Comparison of ENCODE assay signal across 8 mouse cellular contexts in the genomic region with DNA sequence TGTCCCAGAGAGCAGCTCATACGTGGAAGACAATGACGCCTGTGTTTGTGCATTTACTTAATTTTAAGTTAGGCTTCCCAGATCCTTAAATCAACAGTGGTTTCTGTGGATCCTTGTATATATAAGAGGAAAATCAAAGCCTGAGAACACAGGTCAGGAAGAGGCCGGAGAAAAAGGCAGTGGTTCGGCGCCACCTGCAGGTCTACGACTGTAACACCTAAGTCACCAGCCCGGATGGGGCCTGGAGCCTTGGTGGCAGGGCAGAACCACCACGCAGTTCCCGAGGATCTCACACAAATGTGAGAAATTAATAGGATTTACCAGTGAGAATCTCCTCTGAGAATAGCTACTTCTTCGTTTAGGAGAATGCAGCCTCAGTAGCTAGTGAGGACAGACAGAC.
DNase-seq lines count a peak whose midpoint lies in the region; ATAC-seq and TF ChIP-seq lines count a peak whose summit lies in the region.

No protein-coding gene starts in this region.

- no peaks in the 10 kb centered on the region for H3K4me1 ChIP-seq in kidney, adult 2 months (ENCODE audit: control insufficient read depth, insufficient read depth, low read length)
- no peaks in the 10 kb centered on the region for H3K4me1 ChIP-seq in kidney, embryonic 14.5 days (ENCODE audit: control insufficient read depth, insufficient read depth, low read length)
- no peaks in the 10 kb centered on the region for H3K4me1 ChIP-seq in ES-Bruce4 (ENCODE audit: control insufficient read depth, insufficient read depth, low read length)
- H3K4me1 ChIP-seq in bone marrow, adult 2 months (ENCODE audit: control insufficient read depth, insufficient read depth, low read length), result no peaks in the 10 kb centered on the region
- H3K4me1 ChIP-seq in forebrain, embryonic 11.5 days (replicated peaks; ENCODE audit: control insufficient read depth, insufficient read depth, low read length), result peaks cover 1% of the 10 kb centered on the region; the same call in 1 of the 2 replicates
- no peaks in the 10 kb centered on the region for H3K4me1 ChIP-seq in limb, embryonic 14.5 days (ENCODE audit: control insufficient read depth, insufficient read depth, low read length)

- H3K9me3 ChIP-seq in kidney, embryonic 14.5 days (ENCODE audit: control insufficient read depth, low read length), result no peaks in the 10 kb centered on the region
- no peaks in the 10 kb centered on the region for H3K9me3 ChIP-seq in ES-Bruce4 (replicated peaks; ENCODE audit: control insufficient read depth, insufficient read depth, low read length, poor library complexity, severe bottlenecking)
- no peaks in the 10 kb centered on the region for H3K9me3 ChIP-seq in forebrain, embryonic 11.5 days (ENCODE audit: control insufficient read depth, low read length)
- H3K9me3 ChIP-seq in limb, embryonic 14.5 days (ENCODE audit: control insufficient read depth, low read length), result no peaks in the 10 kb centered on the region

- ATAC-seq in kidney, embryonic 14.5 days (ENCODE audit: low FRiP score, low TSS enrichment), result no peak
- ATAC-seq in forebrain, embryonic 11.5 days (replicated peaks; ENCODE audit: low FRiP score), result no peak
- no peak for ATAC-seq in limb, embryonic 14.5 days (ENCODE audit: low FRiP score, low read depth)
- no peak for ATAC-seq in monocyte, adult 5-6 weeks (replicated peaks; ENCODE audit: insufficient number of reproducible peaks, low FRiP score, low TSS enrichment, poor library complexity, severe bottlenecking)

- no peak for TF ChIP-seq EP300 in ES-Bruce4 (IDR thresholded peaks at IDR 0.05; ENCODE audit: insufficient read depth, low read depth, low read length)

- no peak overlapping the region for H3K4me2 ChIP-seq in kidney, embryonic 14.5 days (replicated peaks; ENCODE audit: low read depth, low read length)
- no peak overlapping the region for H3K4me2 ChIP-seq in forebrain, embryonic 11.5 days (ENCODE audit: low read depth, low read length, severe bottlenecking)
- no peak overlapping the region for H3K4me2 ChIP-seq in limb, embryonic 14.5 days (replicated peaks; ENCODE audit: low read depth, low read length, severe bottlenecking)

- H3K9ac ChIP-seq in kidney, embryonic 14.5 days (ENCODE audit: low read depth, low read length), result no peak overlapping the region
- no peak overlapping the region for H3K9ac ChIP-seq in ES-Bruce4 (ENCODE audit: low read depth, poor library complexity, severe bottlenecking)
- no peak overlapping the region for H3K9ac ChIP-seq in forebrain, embryonic 11.5 days (ENCODE audit: low read length)
- no peak overlapping the region for H3K9ac ChIP-seq in limb, embryonic 14.5 days (ENCODE audit: low read depth, low read length, severe bottlenecking)

- peak; percentile 22 for DNase-seq in kidney, adult 2 months
- DNase-seq in forebrain, embryonic 11.5 days (ENCODE audit: low spot score), result peak; percentile 79
- DNase-seq in limb, embryonic 14.5 days (ENCODE audit: low spot score), result peak; percentile 11
- DNase-seq in natural killer cell, adult 2 months (ENCODE audit: low spot score in 2 of 2), result no peak

- H3K27me3 ChIP-seq in kidney, adult 2 months (replicated peaks; ENCODE audit: control insufficient read depth, insufficient read depth, low read length), result no peaks in the 10 kb centered on the region
- no peaks in the 10 kb centered on the region for H3K27me3 ChIP-seq in kidney, embryonic 14.5 days (ENCODE audit: control insufficient read depth, insufficient read depth, low read length)
- H3K27me3 ChIP-seq in ES-Bruce4 (ENCODE audit: control insufficient read depth, insufficient read depth, low read length, poor library complexity, severe bottlenecking), result no peaks in the 10 kb centered on the region
- H3K27me3 ChIP-seq in forebrain, embryonic 11.5 days (ENCODE audit: control insufficient read depth, insufficient read depth, low read length), result no peaks in the 10 kb centered on the region
- no peaks in the 10 kb centered on the region for H3K27me3 ChIP-seq in limb, embryonic 14.5 days (ENCODE audit: control insufficient read depth, insufficient read depth, low read length)

- TF ChIP-seq CTCF in kidney, adult 2 months (conservative IDR thresholded peaks at IDR 0.05; ENCODE audit: insufficient read depth, insufficient read length, low read depth, low read length), result peak; percentile 58
- TF ChIP-seq CTCF in ES-Bruce4 (IDR thresholded peaks at IDR 0.05; ENCODE audit: low read depth, low read length), result peak; percentile 76
- TF ChIP-seq CTCF in bone marrow, adult 2 months (IDR thresholded peaks at IDR 0.05; ENCODE audit: control insufficient read depth, insufficient read depth, low read length), result peak; percentile 45

- H3K27ac ChIP-seq in kidney, adult 2 months (ENCODE audit: insufficient read depth, low read depth, low read length), result no peak overlapping the region
- no peak overlapping the region for H3K27ac ChIP-seq in kidney, embryonic 14.5 days (ENCODE audit: low read depth, low read length)
- no peak overlapping the region for H3K27ac ChIP-seq in ES-Bruce4 (ENCODE audit: insufficient read depth, low read length)
- no peak overlapping the region for H3K27ac ChIP-seq in bone marrow, adult 2 months (ENCODE audit: control insufficient read depth, insufficient read depth, low read depth, low read length, poor library complexity)
- no peak overlapping the region for H3K27ac ChIP-seq in forebrain, embryonic 11.5 days (ENCODE audit: low read depth, low read length)
- H3K27ac ChIP-seq in limb, embryonic 14.5 days (replicated peaks; ENCODE audit: low read depth, low read length), result no peak overlapping the region

- H3K4me3 ChIP-seq in kidney, adult 2 months (ENCODE audit: insufficient read depth, low read depth, low read length), result no peak overlapping the region
- H3K4me3 ChIP-seq in kidney, embryonic 14.5 days (ENCODE audit: low read length), result no peak overlapping the region
- no peak overlapping the region for H3K4me3 ChIP-seq in ES-Bruce4 (ENCODE audit: low read depth, low read length)
- H3K4me3 ChIP-seq in bone marrow, adult 2 months (replicated peaks; ENCODE audit: control insufficient read depth, low read depth, low read length), result no peak overlapping the region
- H3K4me3 ChIP-seq in forebrain, embryonic 11.5 days (ENCODE audit: low read depth, low read length), result no peak overlapping the region
- H3K4me3 ChIP-seq in limb, embryonic 14.5 days (replicated peaks; ENCODE audit: low read length), result no peak overlapping the region

- no peak for TF ChIP-seq POLR2A in kidney, adult 2 months (IDR thresholded peaks at IDR 0.05; ENCODE audit: low read depth, low read length)
- TF ChIP-seq POLR2A in ES-Bruce4 (IDR thresholded peaks at IDR 0.05; ENCODE audit: insufficient read depth, low read length), result no peak
- TF ChIP-seq POLR2A in bone marrow, adult 2 months (IDR thresholded peaks at IDR 0.05; ENCODE audit: borderline replicate concordance, control insufficient read depth, low read depth, low read length), result no peak
- TF ChIP-seq POLR2A in limb, embryonic 14.5 days (IDR thresholded peaks at IDR 0.05; ENCODE audit: borderline replicate concordance, extremely low read depth, insufficient read depth, insufficient read length), result no peak

- H3K36me3 ChIP-seq in kidney, adult 2 months (ENCODE audit: control insufficient read depth, insufficient read depth, low read length), result no peaks in the 10 kb centered on the region
- H3K36me3 ChIP-seq in kidney, embryonic 14.5 days (ENCODE audit: control insufficient read depth, insufficient read depth, low read length), result no peaks in the 10 kb centered on the region
- H3K36me3 ChIP-seq in ES-Bruce4 (ENCODE audit: control insufficient read depth, insufficient read depth, low read length, poor library complexity, severe bottlenecking), result no peaks in the 10 kb centered on the region
- no peaks in the 10 kb centered on the region for H3K36me3 ChIP-seq in forebrain, embryonic 11.5 days (ENCODE audit: control insufficient read depth, insufficient read depth, low read length)
- H3K36me3 ChIP-seq in limb, embryonic 14.5 days (ENCODE audit: control insufficient read depth, insufficient read depth, low read length), result no peaks in the 10 kb centered on the region

- WGBS in kidney, adult 2 months, result 23% methylated on average over 10 of the region's 10 CpGs
- 26% methylated on average over 10 of the region's 10 CpGs for WGBS in kidney, embryonic 14.5 days
- 19% methylated on average over 10 of the region's 10 CpGs for WGBS in bone marrow, adult 2 months
- 20% methylated on average over 10 of the region's 10 CpGs for whole genome bisulfite sequencing in forebrain, embryonic 11.5 days
- WGBS in limb, embryonic 14.5 days, result 25% methylated on average over 10 of the region's 10 CpGs

Comparison
In these comparisons a context has a peak if more than half of its experiments do, and no peak if none do; other contexts are left out.
1. DNase-seq: peak in kidney, adult 2 months (single experiment), forebrain, embryonic 11.5 days (single experiment) and limb, embryonic 14.5 days (single experiment); none in natural killer cell, adult 2 months (0 of 2).
2. Peak in every context shown above with its lines, with median percentiles within 50 percentile points of each other: CTCF ChIP-seq.